Mouse (Mus musculus): Measurements from ENCODE around the gene Vps45. TPM values are rescaled to one million over a fixed set of nuclear protein-coding genes. Genes with fewer than 3 reads are reported as not detected.

Gene Vps45
- polyA plus RNA-seq, 1 experiment from 2014 or later: 46.4 TPM

Other genes starting within 250 kb of the Vps45 start
- 21.7 and 22.3 TPM in 2 replicates for gene Rprd2, start 239.6 kb downstream of the Vps45 start, polyA plus RNA-seq (2014; fragmentation: Nextera tagmentation; extraction: Ambion mirVana)
- 34.0 and 44.1 TPM in 2 replicates for gene Prpf3, start 202.6 kb downstream of the Vps45 start, polyA plus RNA-seq (2014; fragmentation: Nextera tagmentation; extraction: Ambion mirVana)
- gene Mrps21, start 186.9 kb downstream of the Vps45 start, polyA plus RNA-seq (2014; fragmentation: Nextera tagmentation; extraction: Ambion mirVana): 271 and 314 TPM in 2 replicates
- 3.1 and 3.9 TPM in 2 replicates for gene Ciart, start 176.2 kb downstream of the Vps45 start, polyA plus RNA-seq (2014; fragmentation: Nextera tagmentation; extraction: Ambion mirVana)
- gene BC028528, start 166.5 kb downstream of the Vps45 start, polyA plus RNA-seq (2014; fragmentation: Nextera tagmentation; extraction: Ambion mirVana): 11.1 and 14.9 TPM in 2 replicates
- gene Aph1a, start 164.5 kb downstream of the Vps45 start, polyA plus RNA-seq (2014; fragmentation: Nextera tagmentation; extraction: Ambion mirVana): 34.7 and 68.9 TPM in 2 replicates
- gene Car14, start 153.8 kb downstream of the Vps45 start, polyA plus RNA-seq (2014; fragmentation: Nextera tagmentation; extraction: Ambion mirVana): 2.1 and 8.6 TPM in 2 replicates
- gene Anp32e, start 129.2 kb downstream of the Vps45 start, polyA plus RNA-seq (2014; fragmentation: Nextera tagmentation; extraction: Ambion mirVana): 45.4 and 50.1 TPM in 2 replicates
- 63.5 and 70.6 TPM in 2 replicates for gene Plekho1, start 62.5 kb downstream of the Vps45 start, polyA plus RNA-seq (2014; fragmentation: Nextera tagmentation; extraction: Ambion mirVana)
- gene Otud7b, start 46.1 kb upstream of the Vps45 start, polyA plus RNA-seq (2014; fragmentation: Nextera tagmentation; extraction: Ambion mirVana): 5.3 and 6.1 TPM in 2 replicates
- gene Mtmr11, start 103.5 kb upstream of the Vps45 start, polyA plus RNA-seq (2014; fragmentation: Nextera tagmentation; extraction: Ambion mirVana): 6.1 and 11.8 TPM in 2 replicates
- 146 and 148 TPM in 2 replicates for gene Sf3b4, start 113.9 kb upstream of the Vps45 start, polyA plus RNA-seq (2014; fragmentation: Nextera tagmentation; extraction: Ambion mirVana)
- 91.6 and 120 TPM in 2 replicates for gene Sv2a, start 122.7 kb upstream of the Vps45 start, polyA plus RNA-seq (2014; fragmentation: Nextera tagmentation; extraction: Ambion mirVana)
- 63.0 and 69.6 TPM in 2 replicates for gene Bola1, start 161.2 kb upstream of the Vps45 start, polyA plus RNA-seq (2014; fragmentation: Nextera tagmentation; extraction: Ambion mirVana)
- gene Hist2h2ab, start 161.4 kb upstream of the Vps45 start, polyA plus RNA-seq (2014; fragmentation: Nextera tagmentation; extraction: Ambion mirVana): not detected in 2 replicates
- 1.7 and 2.8 TPM in 2 replicates for gene Hist2h2ac, start 162.4 kb upstream of the Vps45 start, polyA plus RNA-seq (2014; fragmentation: Nextera tagmentation; extraction: Ambion mirVana)
- 4.8 and 5.9 TPM in 2 replicates for gene Hist2h2be, start 162.7 kb upstream of the Vps45 start, polyA plus RNA-seq (2014; fragmentation: Nextera tagmentation; extraction: Ambion mirVana)
- gene Hist2h3c2, start 180.7 kb upstream of the Vps45 start, polyA plus RNA-seq (2014; fragmentation: Nextera tagmentation; extraction: Ambion mirVana): 2.2 and 3.4 TPM in 2 replicates
- gene Hist2h2aa2, start 181.8 kb upstream of the Vps45 start, polyA plus RNA-seq (2014; fragmentation: Nextera tagmentation; extraction: Ambion mirVana): 55.4 and 76.9 TPM in 2 replicates
- 24.7 and 32.0 TPM in 2 replicates for gene Hist2h2aa1, start 187.0 kb upstream of the Vps45 start, polyA plus RNA-seq (2014; fragmentation: Nextera tagmentation; extraction: Ambion mirVana)
- gene Hist2h3c1, start 188.2 kb upstream of the Vps45 start, polyA plus RNA-seq (2014; fragmentation: Nextera tagmentation; extraction: Ambion mirVana): 1.0 TPM in 1 of 2 replicates, not detected in the other
- 5.2 TPM in 2 replicates for gene Hist2h4, start 204.8 kb upstream of the Vps45 start, polyA plus RNA-seq (2014; fragmentation: Nextera tagmentation; extraction: Ambion mirVana)
- gene Hist2h3b, start 210.2 kb upstream of the Vps45 start, polyA plus RNA-seq (2014; fragmentation: Nextera tagmentation; extraction: Ambion mirVana): 19.3 and 20.1 TPM in 2 replicates
- gene Hist2h2bb, start 211.3 kb upstream of the Vps45 start, polyA plus RNA-seq (2014; fragmentation: Nextera tagmentation; extraction: Ambion mirVana): 4.9 and 5.4 TPM in 2 replicates
- gene Fcgr1, start 235.5 kb upstream of the Vps45 start, polyA plus RNA-seq (2014; fragmentation: Nextera tagmentation; extraction: Ambion mirVana): 0.27 and 4.8 TPM in 2 replicates